Mouse (Mus musculus) bone marrow macrophage, adult 2 months (primary cell): ENCODE results near the gene Gm11595.

Experiments
- CTCF ChIP-seq: IDR thresholded peaks from 2 replicates; pipeline ENCODE4 v1.5.1; 2012; ENCODE audit warnings: low read depth, mild to moderate bottlenecking, low read length, moderate library complexity
- POLR2A ChIP-seq: IDR thresholded peaks from 2 replicates; pipeline ENCODE4 v1.6.1; 2012; ENCODE audit warnings: mild to moderate bottlenecking, low read depth, low read length, borderline replicate concordance

GRCm38 (mm10) chr11:99780604-99781003 is 7.9 kb upstream of the Gm11595 start, which contains the start of gene Krtap4-8:
- TF ChIP-seq POLR2A (no peak), CTCF (no peak)
